ENCODE assay signal across 8 mouse cellular contexts in the genomic region with DNA sequence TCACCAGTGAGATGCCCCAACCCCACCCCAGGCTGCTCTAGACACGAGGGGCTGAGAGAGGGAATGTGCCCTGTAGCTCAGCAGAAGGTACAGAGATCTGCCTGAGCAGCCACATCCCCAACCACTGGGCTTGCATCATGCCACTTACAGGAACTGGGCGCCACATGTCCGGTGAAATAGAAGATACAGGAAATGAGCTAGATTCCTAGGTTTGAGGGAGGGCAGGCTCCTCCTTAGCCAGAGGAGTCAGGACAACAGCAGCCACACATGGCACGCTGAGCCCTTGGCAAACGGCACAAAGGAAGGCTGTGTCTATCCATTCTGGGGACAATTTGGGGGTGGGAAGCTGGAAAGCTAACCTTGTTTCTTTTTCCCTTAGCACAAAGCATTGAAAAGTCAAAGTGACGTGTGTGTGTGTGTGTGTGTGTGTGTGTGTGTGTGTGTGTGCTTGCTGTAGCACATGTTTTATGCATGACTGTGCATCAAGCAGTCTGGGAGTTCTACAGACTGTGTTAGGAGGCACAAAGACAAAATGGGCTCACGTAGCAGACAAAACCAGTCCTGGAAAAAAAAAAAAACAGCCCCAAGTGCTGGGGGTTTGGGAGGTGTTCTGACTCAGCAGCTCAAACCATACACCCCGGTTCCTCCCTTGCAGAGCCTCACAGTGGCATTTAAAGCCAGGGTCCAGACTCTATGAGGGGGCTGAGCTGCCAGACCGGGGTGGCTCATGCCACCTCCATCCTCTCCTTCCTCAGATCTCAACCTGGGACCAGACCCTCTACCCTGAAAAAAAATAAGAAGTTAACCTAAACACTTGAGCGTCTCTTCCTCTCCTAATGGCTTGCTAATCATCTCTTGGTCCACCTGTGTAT.
DNase-seq lines count a peak whose midpoint lies in the region; ATAC-seq lines count a peak whose summit lies in the region.

No protein-coding gene starts in this region.

- no peaks in the 10 kb centered on the region for H3K36me3 ChIP-seq in hindbrain, embryonic 11.5 days (ENCODE audit: control insufficient read depth, insufficient read depth, low read length)
- no peaks in the 10 kb centered on the region for H3K36me3 ChIP-seq in midbrain, embryonic 12.5 days

- intact Hi-C loops in left cerebral cortex, postnatal 4 days (cut with DNase I), result no loop called here
- intact Hi-C loops in heart, postnatal 25 days (cut with DNase I), result no loop called here

- DNase-seq in frontal cortex, postnatal 25 days (ENCODE audit: low spot score in 2 of 2), result no peak
- DNase-seq in hindbrain, embryonic 11.5 days (ENCODE audit: low spot score), result peak; percentile 70
- peak; percentile 65 for DNase-seq in left cerebral cortex, postnatal 4 days
- no peak for DNase-seq in gastrocnemius, postnatal 25 days
- DNase-seq in heart, postnatal 25 days (ENCODE audit: low spot score), result no peak

- H3K4me1 ChIP-seq in hindbrain, embryonic 11.5 days (replicated peaks; ENCODE audit: control insufficient read depth, insufficient read depth, low read length), result peaks cover 4% of the 10 kb centered on the region; the same call in 1 of the 2 replicates
- peaks cover 17% of the 10 kb centered on the region for H3K4me1 ChIP-seq in midbrain, embryonic 12.5 days

- no peak overlapping the region for H3K4me2 ChIP-seq in hindbrain, embryonic 11.5 days (replicated peaks; ENCODE audit: low read depth, low read length)
- H3K4me2 ChIP-seq in midbrain, embryonic 12.5 days (replicated peaks), result no peak overlapping the region

- H3K9ac ChIP-seq in hindbrain, embryonic 11.5 days (ENCODE audit: low read depth, low read length), result peak overlapping the region; percentile 12; the same call in 1 of the 2 replicates
- H3K9ac ChIP-seq in midbrain, embryonic 12.5 days (replicated peaks), result no peak overlapping the region

- no peaks in the 10 kb centered on the region for H3K27me3 ChIP-seq in hindbrain, embryonic 11.5 days (ENCODE audit: control insufficient read depth, insufficient read depth, low read length)
- H3K27me3 ChIP-seq in midbrain, embryonic 12.5 days, result peaks cover 21% of the 10 kb centered on the region; the same call in 1 of the 2 replicates

- 38% methylated on average over 10 of the region's 10 CpGs for WGBS in hindbrain, embryonic 11.5 days
- 42% methylated on average over 10 of the region's 10 CpGs for WGBS in midbrain, embryonic 12.5 days

- ATAC-seq in frontal cortex, adult (ENCODE audit: low TSS enrichment), result peak; percentile 53
- peak; percentile 95 for ATAC-seq in common myeloid progenitor, adult 5-6 weeks (replicated peaks; ENCODE audit: low read depth, poor library complexity, severe bottlenecking)
- ATAC-seq in hindbrain, embryonic 11.5 days (ENCODE audit: low FRiP score), result peak; percentile 86
- ATAC-seq in midbrain, embryonic 12.5 days (ENCODE audit: low FRiP score, low read depth), result peak; percentile 89

- H3K27ac ChIP-seq in hindbrain, embryonic 11.5 days (ENCODE audit: low read depth, low read length), result no peak overlapping the region
- 0 out of 2 replicates have a peak overlapping the region, but pooled peaks have one; percentile 10 for H3K27ac ChIP-seq in midbrain, embryonic 12.5 days (replicated peaks)

- no peaks in the 10 kb centered on the region for H3K9me3 ChIP-seq in hindbrain, embryonic 11.5 days (ENCODE audit: control insufficient read depth, low read length)
- H3K9me3 ChIP-seq in midbrain, embryonic 12.5 days, result 0 out of 2 replicates have a peak, but pooled peaks cover 4% of the 10 kb centered on the region

- no peak overlapping the region for H3K4me3 ChIP-seq in hindbrain, embryonic 11.5 days (ENCODE audit: low read depth, low read length)
- no peak overlapping the region for H3K4me3 ChIP-seq in midbrain, embryonic 12.5 days

Comparison
In these comparisons a context has a peak if more than half of its experiments do, and no peak if none do; other contexts are left out.
1. DNase-seq: peak in hindbrain, embryonic 11.5 days (single experiment) and left cerebral cortex, postnatal 4 days (single experiment); none in frontal cortex, postnatal 25 days (0 of 2), gastrocnemius, postnatal 25 days (single experiment) and heart, postnatal 25 days (single experiment).
2. Peak in every context shown above with its lines, with median percentiles within 50 percentile points of each other: ATAC-seq.